ENCODE assay signal across 9 mouse cellular contexts in genomic region chr8:48825666-48826065, GRCm38 (mm10).
"Had no signal": no experiment of that assay in that cellular context is flagged by ENCODE, and none has a peak within 500 bp of the region (broad histone marks: within the 10 kb centered on the region; RNA-seq: fewer than 3 reads in every experiment).

No protein-coding gene starts in this region.

- DNase-seq: liver, postnatal 0 days; lung, adult 2 months; lung, postnatal 14 days; lung, postnatal 36 days; right cerebral cortex, postnatal 14 days; spleen, adult 18-20 months; thymus, adult 2 months; thymus, postnatal 25 days; thymus, postnatal 4 days had no signal
